Mouse (Mus musculus): Measurements from ENCODE around the gene Gm10097.

Gene Gm10097

DNA sequence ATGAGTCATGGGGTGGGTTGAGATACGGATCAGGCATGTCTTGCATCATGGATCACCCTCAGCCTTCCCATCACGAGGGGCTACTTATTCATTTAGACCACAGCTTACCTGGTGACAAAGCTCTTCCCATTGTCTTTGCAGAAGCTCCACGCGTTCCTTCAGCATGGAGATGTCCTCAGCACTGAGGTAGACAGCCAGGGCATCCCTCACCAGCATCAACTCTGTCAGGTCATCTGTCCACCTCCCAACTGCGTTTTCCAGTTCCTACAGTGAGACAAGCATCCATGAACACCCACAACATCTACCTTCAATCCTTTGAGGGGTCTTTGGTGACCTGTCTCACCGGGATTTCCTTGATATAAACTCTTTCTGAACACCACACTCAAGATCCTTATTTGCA is 14.7 kb downstream of the Gm10097 start:
- no peak for DNase-seq (ENCODE audit: low read depth in 2 of 2, low spot score in 2 of 2)

DNA sequence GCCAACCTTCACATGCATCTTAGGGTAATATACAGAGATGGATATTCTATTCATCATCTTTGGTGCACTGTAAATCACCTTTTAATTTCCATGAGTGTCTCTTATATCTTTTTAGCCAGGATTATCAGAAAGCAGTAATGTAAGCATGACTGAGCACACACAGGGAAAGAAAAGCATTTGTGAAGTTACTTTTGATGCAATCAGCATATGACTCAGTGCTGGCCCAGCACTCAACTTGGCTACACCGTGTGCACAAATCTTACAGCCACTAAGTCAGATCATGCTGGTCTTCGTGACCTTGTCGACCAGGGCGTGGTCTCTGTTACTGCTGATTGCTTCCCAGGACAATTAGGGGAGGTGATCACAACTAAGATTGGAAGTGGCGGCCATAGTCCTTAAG is 16.8 kb downstream of the Gm10097 start:
- DNase-seq (ENCODE audit: low read depth in 2 of 2, low spot score in 2 of 2) = no peak

- DNase-seq (ENCODE audit: low read depth in 2 of 2, low spot score in 2 of 2) = no peak
Measured at GRCm38 (mm10) chr10:5086329-5086728, 17.3 kb downstream of the Gm10097 start.

- no peak for DNase-seq (ENCODE audit: low read depth in 2 of 2, low spot score in 2 of 2)
Measured at GRCm38 (mm10) chr10:5087336-5087735, 18.3 kb downstream of the Gm10097 start.

DNA sequence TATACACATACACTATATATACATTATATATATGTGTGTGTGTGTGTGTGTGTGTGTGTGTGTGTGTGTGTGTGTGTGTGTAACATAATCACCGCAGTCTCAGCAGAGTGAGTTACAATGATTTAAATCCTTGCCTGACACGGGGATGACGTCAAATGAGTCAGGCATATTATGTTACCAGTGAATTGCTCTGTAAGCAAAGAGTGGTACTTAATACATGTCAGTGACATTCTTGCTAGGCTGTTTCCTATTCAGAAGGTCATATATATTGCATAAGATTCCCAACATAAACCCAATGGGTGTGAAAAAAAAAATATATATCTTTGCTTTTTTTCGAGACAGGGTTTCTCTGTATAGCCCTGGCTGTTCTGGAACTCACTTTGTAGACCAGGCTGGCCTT is 20.1 kb downstream of the Gm10097 start:
- no peak for DNase-seq (ENCODE audit: low read depth in 2 of 2, low spot score in 2 of 2)

- DNase-seq (ENCODE audit: low read depth in 2 of 2, low spot score in 2 of 2) = no peak
Measured at GRCm38 (mm10) chr10:5096996-5097753, 28.2 kb downstream of the Gm10097 start.

DNA sequence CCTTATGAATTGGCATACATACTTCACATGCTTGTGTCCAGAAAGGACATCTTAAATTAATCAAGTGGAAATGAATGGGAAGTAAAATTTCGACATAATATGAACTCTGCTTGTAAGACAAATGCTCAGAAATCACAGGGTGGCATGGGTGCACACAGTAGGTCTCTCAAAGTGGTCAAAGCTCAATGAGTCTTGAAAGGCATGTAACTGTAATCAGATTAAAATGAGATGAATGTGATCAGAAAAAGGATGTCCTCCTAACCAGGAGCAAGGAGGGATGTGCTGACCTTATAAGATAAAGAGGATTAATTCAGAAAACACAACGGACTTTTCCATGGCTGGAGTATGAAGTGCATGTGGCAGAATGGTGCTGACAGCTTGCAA is 28.8 kb downstream of the Gm10097 start:
- no peak for DNase-seq (ENCODE audit: low read depth in 2 of 2, low spot score in 2 of 2)

- DNase-seq (ENCODE audit: low read depth in 2 of 2, low spot score in 2 of 2) = no peak
Measured at GRCm38 (mm10) chr10:5110773-5111172, 41.8 kb downstream of the Gm10097 start.

DNA sequence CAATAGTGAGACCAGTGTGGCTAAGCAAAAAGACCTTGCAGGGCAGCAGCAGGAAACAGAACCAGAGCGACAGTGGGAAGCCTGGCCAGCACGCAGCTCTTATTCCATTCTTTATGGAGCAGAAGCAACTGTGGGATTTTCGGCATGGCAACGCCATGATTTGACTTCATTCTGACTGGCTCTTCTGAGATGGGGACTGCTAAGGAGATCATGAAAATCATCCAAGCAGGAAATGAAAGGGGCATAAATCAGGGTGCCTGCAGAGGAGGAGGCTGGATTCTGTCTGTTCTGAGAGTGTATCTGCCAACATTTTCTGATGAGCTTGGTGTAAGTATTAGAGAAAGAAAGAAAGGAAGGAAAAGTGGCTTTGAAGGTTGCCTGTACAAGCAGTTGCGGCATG is 47.2 kb downstream of the Gm10097 start:
- no peak for DNase-seq (ENCODE audit: low read depth in 2 of 2, low spot score in 2 of 2)

DNA sequence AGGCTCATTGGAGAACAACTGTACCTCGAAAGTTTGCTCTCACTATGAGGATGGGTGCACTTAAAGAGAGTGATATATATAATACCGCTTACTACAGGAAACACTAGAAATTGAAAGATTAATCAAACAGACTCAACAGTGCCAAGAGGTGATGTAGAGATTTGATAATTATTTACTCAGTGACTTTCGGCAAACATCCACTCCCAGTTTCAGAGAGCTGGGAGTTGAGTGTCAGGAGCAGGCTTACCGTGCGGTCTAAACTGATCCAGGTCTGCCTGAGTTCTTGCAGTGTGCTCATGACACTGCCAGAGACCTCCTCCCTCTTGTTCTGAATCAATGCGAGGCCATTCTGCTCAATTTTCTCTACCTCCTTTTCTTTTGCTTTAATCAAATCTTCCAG is 47.7 kb downstream of the Gm10097 start:
- no peak for DNase-seq (ENCODE audit: low read depth in 2 of 2, low spot score in 2 of 2)
